Mouse (Mus musculus): ENCODE results near the gene Spi1.
"Not testable (repeated sequence)": the region's sequence is repeated elsewhere in the genome, so short reads cannot be mapped to it uniquely, and the experiment has no call there.

Gene Spi1

DNA sequence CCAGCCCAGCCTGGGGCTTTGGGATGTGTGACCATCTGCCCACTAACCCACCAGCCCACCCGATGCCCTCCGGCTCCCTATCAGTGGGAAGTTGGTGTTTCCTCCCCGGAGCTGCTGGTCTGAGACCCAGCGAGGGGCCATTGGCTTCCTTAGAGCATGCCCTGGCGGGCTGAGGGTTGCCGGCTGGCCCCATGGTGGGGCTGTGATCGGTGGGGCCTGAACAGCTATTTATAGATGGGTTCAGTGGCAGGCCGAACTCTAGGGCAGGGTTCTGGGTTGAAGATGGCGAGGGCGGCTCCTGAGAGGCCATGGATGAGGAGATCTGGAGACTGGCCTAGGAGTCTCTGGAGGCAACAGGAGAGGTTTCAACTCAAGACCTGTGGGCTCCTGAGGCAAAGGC lies 14.8 kb downstream of the Spi1 start:
- DNase-seq: peak; percentile 50 to 58

GRCm38 (mm10) chr2:91098156-91098555 lies 16.0 kb downstream of the Spi1 start:
- no peak for DNase-seq

- DNase-seq: peak; percentile 78 to 93
Observed at GRCm38 (mm10) chr2:91101124-91101740, 19.0 kb downstream of the Spi1 start.

- no peak for DNase-seq
Observed at GRCm38 (mm10) chr2:91108156-91108555, 26.0 kb downstream of the Spi1 start.

GRCm38 (mm10) chr2:91109241-91109640 lies 27.1 kb downstream of the Spi1 start:
- DNase-seq: no peak

DNA sequence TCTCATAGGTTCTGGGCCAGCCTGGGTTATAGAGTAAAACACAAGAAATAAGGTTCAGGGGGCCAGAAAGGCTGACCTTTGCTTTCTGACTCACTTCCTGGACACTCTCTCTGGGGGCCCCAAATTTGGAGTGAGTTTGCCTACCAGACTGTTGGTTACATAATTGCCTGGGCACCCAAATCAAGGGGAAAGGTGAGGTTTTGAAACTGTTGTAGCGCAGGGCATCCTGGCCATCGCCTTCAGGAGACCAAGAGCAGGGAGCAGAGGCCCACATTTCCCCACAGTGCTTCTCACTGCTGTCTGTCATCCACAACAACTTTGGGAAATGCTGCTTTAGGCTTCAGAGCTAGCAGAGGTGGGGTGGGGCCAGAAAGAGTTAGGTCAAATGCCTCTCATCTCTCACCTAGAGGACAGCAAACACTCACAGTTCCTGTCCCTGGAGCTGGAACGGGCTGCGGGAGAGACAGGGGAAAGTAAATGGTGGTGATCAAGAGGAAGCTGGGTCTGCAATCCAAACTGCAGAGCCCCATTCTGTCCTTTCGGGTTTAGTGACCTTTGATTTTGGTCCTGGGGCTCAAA lies 27.7 kb downstream of the Spi1 start:
- no peak for DNase-seq

DNA sequence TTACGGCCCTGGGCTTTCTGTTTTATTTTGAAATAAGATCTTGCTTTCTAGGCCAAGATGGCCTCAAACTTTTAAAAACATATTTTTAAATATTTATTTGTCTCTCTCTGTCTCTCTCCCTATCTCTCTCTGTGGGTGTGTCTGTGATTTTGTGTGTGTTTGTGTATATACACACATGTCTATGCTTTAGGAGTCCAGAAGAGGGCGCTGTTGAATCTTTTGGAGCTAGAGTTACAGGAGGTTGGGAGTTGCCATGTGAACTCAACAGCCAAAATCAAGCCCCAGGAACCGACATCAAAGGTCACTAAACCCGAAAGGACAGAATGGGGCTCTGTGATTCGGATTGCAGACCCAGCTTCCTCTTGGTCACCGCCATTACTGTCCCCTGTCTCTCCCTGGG lies 28.2 kb downstream of the Spi1 start:
- no peak for DNase-seq

DNA sequence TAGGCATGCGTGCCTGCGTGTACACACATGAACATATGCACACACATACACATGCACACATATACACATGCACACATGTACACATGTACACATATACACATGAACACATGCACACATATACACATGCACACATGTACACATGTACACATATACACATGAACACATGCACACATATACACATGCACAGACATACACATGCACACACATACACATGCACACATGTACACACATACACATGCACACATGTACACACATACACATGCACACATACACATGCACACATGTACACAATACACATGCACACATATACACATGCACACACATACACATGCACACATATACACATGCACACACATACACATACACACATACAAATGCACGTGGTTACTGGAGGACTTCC lies 29.6 kb downstream of the Spi1 start:
- DNase-seq: not testable (repeated sequence)

GRCm38 (mm10) chr2:91112491-91112890 lies 30.3 kb downstream of the Spi1 start:
- no peak for DNase-seq

DNA sequence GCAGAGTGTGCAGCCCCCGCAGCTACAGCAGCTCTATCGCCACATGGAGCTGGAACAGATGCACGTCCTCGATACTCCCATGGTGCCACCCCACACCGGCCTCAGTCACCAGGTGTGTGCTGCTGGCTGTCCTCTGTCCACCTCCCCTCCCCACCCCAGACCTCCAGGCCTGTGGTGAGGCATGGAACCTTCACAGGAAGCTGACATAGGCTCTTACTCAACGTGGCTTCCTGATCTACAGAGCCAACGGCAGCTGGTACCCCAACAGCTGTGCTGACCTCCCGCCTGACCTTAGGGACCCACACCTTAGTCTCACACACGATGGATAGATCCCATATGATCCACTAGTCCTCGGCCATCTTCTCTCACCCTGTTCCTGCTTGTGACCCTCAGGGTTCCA lies 31.1 kb downstream of the Spi1 start:
- no peak for DNase-seq

- no peak for DNase-seq
Observed at GRCm38 (mm10) chr2:91113852-91114251, 31.7 kb downstream of the Spi1 start.

DNA sequence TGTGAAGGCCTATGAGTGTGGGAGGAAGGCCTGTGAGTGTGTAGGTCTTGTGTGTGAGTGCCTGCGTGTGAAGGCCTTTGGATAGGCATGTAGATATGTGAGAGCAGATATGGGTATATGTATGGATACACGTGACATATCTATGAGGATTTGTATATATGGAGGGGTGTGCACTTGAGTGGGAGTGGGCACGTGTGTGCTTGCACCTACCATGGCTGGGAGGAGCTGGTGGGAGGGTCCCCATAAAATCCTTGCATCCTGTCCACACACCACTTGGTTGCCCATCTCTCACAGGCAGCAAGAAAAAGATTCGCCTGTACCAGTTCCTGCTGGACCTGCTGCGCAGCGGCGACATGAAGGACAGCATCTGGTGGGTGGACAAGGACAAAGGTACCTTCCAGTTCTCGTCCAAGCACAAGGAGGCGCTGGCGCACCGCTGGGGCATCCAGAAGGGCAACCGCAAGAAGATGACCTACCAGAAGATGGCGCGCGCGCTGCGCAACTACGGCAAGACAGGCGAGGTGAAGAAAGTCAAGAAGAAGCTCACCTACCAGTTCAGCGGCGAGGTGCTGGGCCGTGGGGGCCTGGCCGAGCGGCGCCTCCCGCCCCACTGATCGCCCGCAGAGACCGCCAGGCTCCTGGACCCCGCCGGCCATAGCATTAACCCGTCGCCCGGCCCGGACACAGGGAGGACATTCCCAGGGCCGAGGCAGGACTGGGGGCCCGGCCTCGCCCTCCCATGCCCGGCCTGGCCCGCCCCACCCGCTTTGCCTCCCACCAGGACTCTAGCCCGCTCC lies 32.8 kb downstream of the Spi1 start:
- peak; percentile 38 to 64 for DNase-seq

DNA sequence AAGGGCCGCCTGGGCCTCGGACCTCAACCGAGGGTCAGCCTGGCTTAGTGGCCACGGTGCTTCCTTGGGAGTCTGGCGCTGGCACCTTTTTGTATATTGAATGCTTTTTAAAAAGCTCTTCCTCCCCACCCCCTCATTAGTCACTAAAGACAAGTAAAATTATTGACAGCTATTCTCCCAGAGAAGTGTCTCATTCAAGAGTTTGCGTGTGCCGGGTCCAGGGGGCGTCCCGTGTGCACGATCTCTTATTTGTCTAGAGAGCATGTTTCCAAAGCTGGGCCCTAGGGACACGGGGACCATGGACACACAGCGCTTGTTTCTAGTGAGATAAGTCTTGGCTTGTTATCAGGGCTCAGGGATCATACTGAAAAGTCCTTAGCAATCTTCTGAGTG lies 33.4 kb downstream of the Spi1 start:
- no peak for DNase-seq

- DNase-seq: no peak
Observed at GRCm38 (mm10) chr2:91116842-91117241, 34.7 kb downstream of the Spi1 start.

GRCm38 (mm10) chr2:91117585-91118275 lies 35.5 kb downstream of the Spi1 start, which contains the start of gene Mybpc3:
TSS of gene Mybpc3 (plus strand) at chr2:91118144.
- DNase-seq: no peak

DNA sequence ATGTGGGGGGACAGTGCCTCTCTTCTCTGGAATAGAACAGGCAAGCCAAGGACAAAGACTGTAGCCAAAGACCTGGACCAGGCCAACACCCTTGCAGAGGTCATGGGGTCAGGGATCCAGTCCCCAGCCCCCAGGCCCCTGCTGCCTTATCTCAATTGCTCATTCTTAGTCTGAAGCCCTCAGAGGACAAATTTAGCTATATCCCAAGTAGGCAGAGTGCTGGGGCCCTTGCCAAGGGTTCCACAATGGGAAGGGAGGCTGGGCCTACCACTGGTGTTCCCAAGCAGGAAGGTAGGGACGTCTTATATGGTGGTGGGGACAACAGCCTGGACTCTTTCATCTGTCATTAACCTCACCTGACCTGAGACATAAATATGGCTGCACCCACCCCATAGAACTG lies 36.5 kb downstream of the Spi1 start:
- no peak for DNase-seq

GRCm38 (mm10) chr2:91119061-91119460 lies 36.9 kb downstream of the Spi1 start:
- DNase-seq: no peak

- no peak for DNase-seq
Observed at GRCm38 (mm10) chr2:91119551-91119950, 37.4 kb downstream of the Spi1 start.

DNA sequence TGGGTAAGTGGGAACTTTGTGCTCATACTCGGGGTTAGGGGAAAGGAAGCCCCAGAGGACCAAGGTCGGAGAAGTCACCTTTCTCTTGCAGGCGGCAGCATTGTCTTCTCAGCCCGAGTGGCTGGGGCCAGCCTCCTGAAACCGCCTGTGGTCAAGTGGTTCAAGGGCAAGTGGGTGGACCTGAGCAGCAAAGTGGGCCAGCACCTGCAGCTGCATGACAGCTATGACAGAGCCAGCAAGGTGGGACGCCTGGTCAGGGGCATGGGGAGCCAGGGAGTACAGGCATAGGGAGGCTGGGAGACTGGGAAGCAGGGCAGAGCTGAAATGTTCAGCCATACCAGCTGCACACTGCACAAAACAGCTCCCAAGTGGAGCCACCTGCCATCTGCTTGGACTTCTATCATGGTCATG lies 38.1 kb downstream of the Spi1 start:
- no peak for DNase-seq

DNA sequence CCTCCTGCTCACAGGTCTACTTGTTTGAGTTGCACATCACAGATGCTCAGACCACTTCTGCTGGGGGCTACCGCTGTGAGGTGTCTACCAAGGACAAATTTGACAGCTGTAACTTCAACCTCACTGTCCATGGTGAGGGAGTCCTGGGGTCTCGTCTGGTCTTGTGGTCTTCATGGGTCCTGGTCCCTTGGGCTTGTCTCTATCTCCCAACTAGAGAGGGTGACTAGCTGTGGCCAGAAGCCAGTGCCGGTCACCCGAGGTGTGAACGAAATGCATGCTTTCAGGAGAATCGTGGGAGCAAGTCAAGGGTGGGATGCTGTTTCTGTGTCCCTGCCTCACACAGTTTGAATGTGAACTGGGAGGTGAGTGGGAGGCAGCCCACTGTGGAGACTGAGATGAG lies 38.8 kb downstream of the Spi1 start:
- no peak for DNase-seq

- no peak for DNase-seq
Observed at GRCm38 (mm10) chr2:91121497-91121896, 39.3 kb downstream of the Spi1 start.

DNA sequence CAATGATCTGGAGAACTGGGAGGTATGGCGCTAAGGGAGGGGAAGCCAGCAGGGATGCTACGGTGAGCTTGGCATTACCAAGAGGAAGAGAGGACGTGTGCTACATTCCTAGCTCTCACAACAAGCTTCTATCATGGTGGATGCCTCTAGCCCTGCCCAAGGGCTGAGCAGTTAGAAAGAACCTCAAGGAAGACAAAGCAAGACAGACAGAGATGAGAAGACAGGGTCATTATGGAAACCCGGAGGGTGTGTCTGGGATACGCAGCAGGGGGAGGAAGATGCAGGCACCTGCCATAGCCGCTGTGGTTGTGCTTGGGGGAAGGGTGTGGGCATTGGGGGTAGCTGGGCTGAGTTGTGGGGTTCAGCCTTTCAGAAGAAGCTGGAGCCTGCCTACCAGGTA lies 41.3 kb downstream of the Spi1 start:
- DNase-seq: no peak

- no peak for DNase-seq
Observed at GRCm38 (mm10) chr2:91125101-91125500, 42.9 kb downstream of the Spi1 start.

DNA sequence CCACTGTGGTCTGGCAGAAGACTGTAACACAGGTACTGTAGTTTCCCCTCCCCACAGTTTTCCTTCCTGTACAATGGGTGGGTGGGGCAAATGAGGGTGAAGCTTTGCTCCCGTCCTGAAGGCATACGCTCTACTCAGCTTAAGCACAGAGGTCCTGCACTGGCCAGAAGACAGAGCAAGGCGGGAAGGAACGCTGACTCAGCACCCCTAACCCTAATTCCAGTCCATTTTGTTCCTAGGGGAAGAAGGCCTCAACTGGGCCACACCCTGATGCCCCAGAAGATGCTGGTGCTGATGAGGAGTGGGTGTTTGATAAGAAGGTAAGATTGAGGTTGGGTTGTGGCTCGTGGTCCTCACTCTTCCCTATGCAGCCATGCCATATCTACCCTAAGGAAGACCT lies 46.6 kb downstream of the Spi1 start:
- DNase-seq: no peak

Data from spleen, adult 18-20 months (tissue).